Mouse (Mus musculus) heart, embryonic 16.5 days (tissue): ENCODE measurements around the gene Suv39h1. TPM values are rescaled to one million over a fixed set of nuclear protein-coding genes. Genes with fewer than 3 reads are reported as not detected.

ENCODE experiments used
- ATAC-seq: fragments of 200-750 bp; cut with Nextera tagmentation; replicated peaks from 2 replicates; pipeline ENCODE4 v1.8.0; 2017; ENCODE audit warnings: moderate number of reproducible peaks; ENCODE audit not compliant: insufficient read depth, low FRiP score; ENCODE audit errors: extremely low read depth
- H3K27ac ChIP-seq: fragments of 300-500 bp; sonication (generic); 2 replicates; pipeline ENCODE4 v1.5.1; 2014; ENCODE audit warnings: mild to moderate bottlenecking, low read length, control low read depth, moderate library complexity
- H3K27me3 ChIP-seq: fragments of 300-500 bp; sonication (generic); 2 replicates; pipeline ENCODE4 v1.6.1; 2014; ENCODE audit warnings: low read length, mixed read lengths; ENCODE audit not compliant: control insufficient read depth, insufficient read depth
- H3K36me3 ChIP-seq: fragments of 300-500 bp; sonication (generic); 2 replicates; pipeline ENCODE4 v1.6.1; 2014; ENCODE audit not compliant: control insufficient read depth, insufficient read depth
- H3K4me1 ChIP-seq: fragments of 300-500 bp; sonication (generic); 2 replicates; pipeline ENCODE4 v1.6.1; 2014; ENCODE audit warnings: low read length, mixed read lengths; ENCODE audit not compliant: control insufficient read depth, insufficient read depth
- H3K4me2 ChIP-seq: fragments of 300-500 bp; sonication (generic); 2 replicates; pipeline ENCODE4 v1.6.1; 2014; ENCODE audit warnings: low read depth, mild to moderate bottlenecking, control low read depth, low read length
- H3K4me3 ChIP-seq: fragments of 300-500 bp; sonication (generic); 2 replicates; pipeline ENCODE4 v1.5.1; 2014; ENCODE audit warnings: mild to moderate bottlenecking, control low read depth, low read length
- H3K9ac ChIP-seq: fragments of 300-500 bp; sonication (generic); 2 replicates; pipeline ENCODE4 v1.6.1; 2014; ENCODE audit warnings: low read length, control low read depth
- H3K9me3 ChIP-seq: fragments of 300-500 bp; sonication (generic); replicated peaks from 2 replicates; pipeline ENCODE4 v1.6.1; 2016; ENCODE audit warnings: low read length; ENCODE audit not compliant: control insufficient read depth
- WGBS: fragments of 180-500 bp; shearing (Covaris S2); extraction: QIAGEN DNeasy Blood & Tissue Kit; methylation state at CpG from one replicate; pipeline ENCODE4 v1.1.7; 2014; 5-methylcytosine and 5-hydroxymethylcytosine counted together
- polyA plus RNA-seq: library from polyadenylated mRNA; unstranded; fragments of >200 nt; fragmentation: Nextera tagmentation; extraction: Ambion mirVana; gene quantifications from 2 replicates; pipeline ENCODE4 v1.2.1, GENCODE M21; 2015

The Suv39h1 gene
- polyA plus RNA-seq = 31.3 and 33.7 TPM in 2 replicates

DNA sequence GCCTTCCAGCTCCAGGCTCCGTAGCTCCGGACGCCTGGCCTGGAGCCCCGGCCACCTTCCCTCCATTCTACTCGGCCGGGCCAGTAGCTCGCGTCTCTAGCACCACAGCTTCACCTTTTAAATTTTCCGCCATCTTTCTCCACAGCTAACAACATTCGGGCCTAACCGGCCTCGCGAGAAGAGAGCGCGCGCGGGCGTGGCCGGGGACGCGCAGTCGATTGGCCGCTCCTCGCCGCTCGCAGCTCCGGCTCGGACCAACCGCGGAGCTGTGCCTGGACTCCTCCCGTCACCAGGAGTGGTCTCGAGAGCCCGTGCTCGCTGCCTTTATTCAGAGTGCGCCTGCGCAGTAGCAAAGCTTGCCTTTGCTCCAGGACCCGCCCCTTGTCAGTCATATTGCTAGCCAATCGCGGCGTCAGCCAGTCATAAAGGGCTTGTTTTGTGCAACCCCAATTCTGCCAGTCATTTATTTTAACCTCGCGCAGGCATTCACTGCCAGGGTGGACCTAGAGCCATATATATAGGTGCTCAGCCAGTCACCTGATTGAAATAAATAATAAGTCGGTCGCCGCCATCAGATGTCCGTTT lies at the start of gene Suv39h1:
Gene Suv39h1, minus strand, starts transcription at position 331 of the 585 bp plus-strand sequence.
- Histone ChIP-seq H3K9ac (peak within 1 kb of the TSS; percentile 67), H3K4me1 (no peaks in the 10 kb centered on the region), H3K27me3 (no peaks in the 10 kb centered on the region), H3K4me3 (peak within 1 kb of the TSS; percentile 72), H3K9me3 (no peaks in the 10 kb centered on the region), H3K36me3 (0 out of 2 replicates have a peak, but pooled peaks cover 3% of the 10 kb centered on the region), H3K4me2 (peak within 1 kb of the TSS; percentile 67), H3K27ac (peak within 1 kb of the TSS; percentile 83)
- ATAC-seq = peak; percentile 97
- WGBS = 14% methylated on average over 46 of the region's 46 CpGs

DNA sequence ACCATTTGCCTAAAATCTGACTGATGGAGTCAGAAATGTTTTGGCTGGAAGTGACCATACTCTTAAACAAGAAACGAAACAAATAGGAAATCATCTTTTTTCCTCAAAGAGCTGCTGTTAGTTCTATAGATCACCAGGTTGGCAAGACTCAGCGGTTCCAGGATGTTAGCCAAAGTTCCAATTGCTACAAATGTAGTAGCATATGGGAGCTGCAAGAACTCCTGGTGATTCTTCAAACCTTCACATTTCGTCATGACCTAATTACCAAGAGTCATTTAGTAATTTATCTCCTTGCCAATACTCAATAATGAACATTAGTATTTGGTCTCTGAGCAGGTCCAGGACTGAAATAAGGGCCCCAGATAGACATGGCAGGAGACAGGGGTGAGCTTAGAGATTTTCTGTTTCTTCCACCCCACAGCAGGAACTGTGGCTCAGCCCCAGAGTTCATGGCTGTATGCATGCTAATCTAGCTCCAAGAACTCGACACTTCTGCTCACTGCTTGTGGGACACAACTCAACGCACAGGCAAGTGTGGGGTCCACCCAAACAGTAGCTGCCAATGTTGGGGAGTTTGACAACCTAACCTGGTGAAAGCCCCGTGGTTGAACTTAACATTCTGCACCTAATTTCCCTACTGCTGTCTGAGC lies 49.4 kb upstream of the Suv39h1 start:
- no peak for ATAC-seq
- H3K36me3 ChIP-seq = peaks cover 13% of the 10 kb centered on the region

GRCm38 (mm10) chrX:8117264-8117663 lies 42.7 kb upstream of the Suv39h1 start:
- no peak for ATAC-seq
- Histone ChIP-seq H3K9ac (no peak overlapping the region), H3K4me2 (no peak overlapping the region), H3K27me3 (no peaks in the 10 kb centered on the region), H3K4me1 (no peaks in the 10 kb centered on the region), H3K36me3 (no peaks in the 10 kb centered on the region), H3K4me3 (no peak overlapping the region), H3K27ac (no peak overlapping the region), H3K9me3 (no peaks in the 10 kb centered on the region)

More for the DNA sequence above, 49.4 kb upstream of the Suv39h1 start:
- Histone ChIP-seq H3K9me3 (no peaks in the 10 kb centered on the region), H3K4me1 (no peaks in the 10 kb centered on the region), H3K4me3 (no peak overlapping the region), H3K27me3 (no peaks in the 10 kb centered on the region), H3K27ac (no peak overlapping the region), H3K4me2 (no peak overlapping the region), H3K9ac (no peak overlapping the region)
- WGBS = 83% methylated on average over 6 of the region's 6 CpGs

DNA sequence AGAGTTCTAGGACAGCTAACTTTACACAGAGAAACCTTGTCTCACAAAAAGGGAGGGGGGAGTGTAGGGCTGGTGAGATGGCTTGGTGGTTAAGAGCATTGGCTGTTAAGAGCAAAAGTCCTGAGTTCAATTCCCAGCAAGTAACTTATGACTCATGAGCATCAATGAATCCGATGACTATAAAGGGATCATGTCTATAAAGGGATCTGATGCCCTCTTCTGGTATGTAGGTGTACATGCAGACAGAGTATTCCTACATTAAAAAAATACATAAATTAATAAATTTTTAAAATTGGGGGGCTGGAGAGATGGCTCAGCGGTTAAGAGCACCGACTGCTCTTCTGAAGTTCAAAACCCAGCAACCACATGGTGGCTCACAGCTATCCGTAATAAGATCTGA lies 40.7 kb upstream of the Suv39h1 start:
- 67% methylated on average over 4 of the region's 4 CpGs for WGBS
- H3K9ac ChIP-seq = no peak overlapping the region
- H3K4me2 ChIP-seq = no peak overlapping the region
- H3K9me3 ChIP-seq = no peaks in the 10 kb centered on the region
- no peak overlapping the region for H3K4me3 ChIP-seq
- no peaks in the 10 kb centered on the region for H3K27me3 ChIP-seq
- no peak for ATAC-seq
- H3K36me3 ChIP-seq = no peaks in the 10 kb centered on the region
- H3K4me1 ChIP-seq = no peaks in the 10 kb centered on the region
- no peak overlapping the region for H3K27ac ChIP-seq

GRCm38 (mm10) chrX:8105019-8105418 lies 30.5 kb upstream of the Suv39h1 start:
- WGBS = 88% methylated on average over 3 of the region's 3 CpGs
- no peaks in the 10 kb centered on the region; the same call in 1 of the 2 replicates for H3K4me1 ChIP-seq
- no peak overlapping the region for H3K4me3 ChIP-seq
- H3K4me2 ChIP-seq = no peak overlapping the region
- no peak for ATAC-seq
- H3K27me3 ChIP-seq = no peaks in the 10 kb centered on the region
- H3K9me3 ChIP-seq = no peaks in the 10 kb centered on the region
- no peak overlapping the region for H3K27ac ChIP-seq
- H3K36me3 ChIP-seq = no peaks in the 10 kb centered on the region
- H3K9ac ChIP-seq = no peak overlapping the region

DNA sequence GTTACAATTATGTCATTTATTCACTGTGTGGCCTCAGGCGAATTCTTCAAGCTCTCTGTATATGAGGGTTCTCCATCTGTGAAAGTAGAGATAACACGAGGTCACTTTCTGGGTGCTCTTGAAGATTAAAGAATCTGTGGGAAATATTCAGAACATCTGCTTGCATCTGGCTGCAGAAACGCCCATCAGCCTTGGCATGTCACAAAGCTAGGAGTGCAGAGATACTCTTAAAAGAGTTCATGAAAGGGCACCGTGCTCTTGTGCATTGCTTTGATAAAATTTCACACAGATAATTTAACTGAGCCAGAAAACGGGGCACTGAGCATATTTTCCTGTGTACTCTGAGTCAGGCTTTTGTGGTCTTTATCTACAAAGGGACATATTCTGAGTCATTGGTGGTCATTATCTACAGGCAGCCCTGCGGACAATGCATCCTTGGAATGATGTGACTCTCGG lies 27.7 kb upstream of the Suv39h1 start:
- H3K27ac ChIP-seq = no peak overlapping the region
- no peaks in the 10 kb centered on the region; the same call in 1 of the 2 replicates for H3K4me1 ChIP-seq
- no peak overlapping the region for H3K4me3 ChIP-seq
- H3K36me3 ChIP-seq = no peaks in the 10 kb centered on the region
- no peak overlapping the region for H3K4me2 ChIP-seq
- ATAC-seq = no peak
- WGBS = 35% methylated on average over 7 of the region's 7 CpGs
- H3K9ac ChIP-seq = no peak overlapping the region
- H3K27me3 ChIP-seq = no peaks in the 10 kb centered on the region
- H3K9me3 ChIP-seq = no peaks in the 10 kb centered on the region

DNA sequence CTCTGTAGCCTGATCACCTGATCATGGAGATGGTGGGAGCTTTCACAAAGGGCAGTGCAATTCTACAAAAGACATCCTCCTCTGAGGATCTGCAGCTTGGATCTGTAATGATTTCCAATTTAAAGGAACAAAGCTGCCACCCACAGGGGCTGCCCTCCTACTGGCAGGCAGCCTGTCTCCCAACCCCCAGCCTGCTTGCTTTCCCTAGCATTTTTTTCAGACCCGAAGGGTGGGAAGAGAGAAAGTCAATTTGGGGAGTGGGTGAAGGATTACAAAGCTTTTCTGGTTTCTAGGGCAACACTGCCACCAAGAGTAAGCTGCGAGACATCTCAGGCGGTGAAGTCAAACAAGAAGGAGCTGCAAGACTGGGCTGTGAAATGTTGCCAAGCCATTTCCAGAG lies 26.5 kb upstream of the Suv39h1 start:
- Histone ChIP-seq H3K9ac (no peak overlapping the region), H3K9me3 (no peaks in the 10 kb centered on the region), H3K4me1 (no peaks in the 10 kb centered on the region; the same call in 1 of the 2 replicates), H3K36me3 (no peaks in the 10 kb centered on the region), H3K27ac (no peak overlapping the region), H3K4me3 (no peak overlapping the region), H3K27me3 (no peaks in the 10 kb centered on the region), H3K4me2 (no peak overlapping the region)
- 25% methylated on average over 3 of the region's 3 CpGs for WGBS
- ATAC-seq = no peak

DNA sequence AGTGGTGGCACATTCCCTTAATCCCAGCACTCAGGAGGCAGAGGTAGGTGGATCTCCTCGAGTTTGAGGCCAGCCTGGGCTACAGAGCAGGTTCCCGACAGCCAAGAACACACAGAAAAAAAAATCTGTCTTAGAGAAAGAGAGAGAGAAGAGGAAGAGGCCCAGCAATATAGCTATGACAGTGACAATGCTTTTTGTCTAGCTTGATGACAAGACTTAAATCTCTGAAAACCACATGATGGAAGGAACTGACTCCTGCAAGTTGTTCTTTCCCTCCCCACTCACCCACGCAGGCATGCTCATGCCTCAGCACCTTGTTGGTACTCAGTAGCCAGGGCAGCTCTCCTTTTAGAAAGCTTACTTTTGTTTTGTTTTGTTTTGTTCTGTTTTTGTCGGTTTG lies 24.9 kb upstream of the Suv39h1 start:
- Histone ChIP-seq H3K4me2 (no peak overlapping the region), H3K36me3 (no peaks in the 10 kb centered on the region), H3K27ac (no peak overlapping the region), H3K9ac (no peak overlapping the region), H3K9me3 (no peaks in the 10 kb centered on the region), H3K4me1 (no peaks in the 10 kb centered on the region; the same call in 1 of the 2 replicates), H3K4me3 (no peak overlapping the region), H3K27me3 (no peaks in the 10 kb centered on the region)
- 49% methylated on average over 4 of the region's 4 CpGs for WGBS
- ATAC-seq = no peak

- Histone ChIP-seq H3K4me1 (no peaks in the 10 kb centered on the region; the same call in 1 of the 2 replicates), H3K27ac (peak overlapping the region; percentile 58; the same call in 1 of the 2 replicates), H3K4me2 (peak overlapping the region; percentile 62), H3K4me3 (peak overlapping the region; percentile 47), H3K27me3 (no peaks in the 10 kb centered on the region), H3K9ac (peak overlapping the region; percentile 57; the same call in 1 of the 2 replicates), H3K36me3 (no peaks in the 10 kb centered on the region), H3K9me3 (no peaks in the 10 kb centered on the region)
- ATAC-seq = peak; percentile 98
- 13% methylated on average over 19 of the region's 19 CpGs for WGBS
Observed at GRCm38 (mm10) chrX:8096787-8097242, 22.3 kb upstream of the Suv39h1 start.
